Mouse (Mus musculus): ENCODE measurements around the gene Foxn3.

DNA sequence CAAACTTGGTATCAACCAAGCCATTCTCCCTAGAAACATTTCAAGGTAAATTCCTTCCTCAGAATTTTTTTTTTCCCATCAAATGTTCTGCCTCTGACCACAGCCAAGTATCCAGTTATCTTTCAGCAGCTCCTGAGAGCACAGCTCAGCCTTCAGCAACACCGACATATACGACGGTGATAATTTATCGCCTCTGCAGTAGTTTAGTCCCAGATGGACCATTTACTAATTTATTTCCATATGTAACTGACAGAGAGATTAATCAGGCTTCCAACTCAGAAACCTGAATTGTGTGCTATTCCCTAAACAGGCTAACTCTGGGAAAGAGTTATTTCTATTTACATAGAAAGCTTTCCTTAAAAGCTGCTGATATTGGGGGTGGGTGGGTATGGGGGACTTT lies 109.6 kb downstream of the Foxn3 start:
- TF ChIP-seq CTCF (conservative IDR thresholded peaks at IDR 0.05 in 1 of 2, IDR thresholded peaks at IDR 0.05 in 1 of 2; ENCODE audit: low read depth in 2 of 2, low read length in 2 of 2) (no peak), ZKSCAN1 (IDR thresholded peaks at IDR 0.05; ENCODE audit: borderline replicate concordance, low read depth, low read length) (no peak)

Measured in CH12.LX (cell line).